Mouse (Mus musculus): ENCODE data around the gene Fam208a.

The Fam208a gene

GRCm38 (mm10) chr14:27420816-27421215, 7.8 kb upstream of the Fam208a start:
- no peak for DNase-seq (ENCODE audit: low read depth)

GRCm38 (mm10) chr14:27422301-27422700, 6.3 kb upstream of the Fam208a start:
- no peak for DNase-seq (ENCODE audit: low read depth)

- peak; percentile 89 for DNase-seq (ENCODE audit: low read depth)
These were observed 508 bp downstream of the Fam208a start for GRCm38 (mm10) chr14:27428973-27429711.

GRCm38 (mm10) chr14:27430280-27430679, 1.6 kb downstream of the Fam208a start:
- DNase-seq (ENCODE audit: low read depth): no peak

GRCm38 (mm10) chr14:27432064-27432463, 3.4 kb downstream of the Fam208a start:
- DNase-seq (ENCODE audit: low read depth): no peak

GRCm38 (mm10) chr14:27436116-27436515, 7.5 kb downstream of the Fam208a start:
- DNase-seq (ENCODE audit: low read depth): no peak

- no peak for DNase-seq (ENCODE audit: low read depth)
These were observed 8.2 kb downstream of the Fam208a start for GRCm38 (mm10) chr14:27436826-27437225.

GRCm38 (mm10) chr14:27440921-27441320, 12.3 kb downstream of the Fam208a start:
- peak; percentile 57 for DNase-seq (ENCODE audit: low read depth)

- DNase-seq (ENCODE audit: low read depth): no peak
These were observed 16.2 kb downstream of the Fam208a start for GRCm38 (mm10) chr14:27444851-27445281.

GRCm38 (mm10) chr14:27446963-27447362, 18.3 kb downstream of the Fam208a start:
- no peak for DNase-seq (ENCODE audit: low read depth)

GRCm38 (mm10) chr14:27491399-27491798, 62.8 kb downstream of the Fam208a start:
- no peak for DNase-seq (ENCODE audit: low read depth)

- DNase-seq (ENCODE audit: low read depth): no peak
These were observed 64.9 kb downstream of the Fam208a start for GRCm38 (mm10) chr14:27493516-27493915.

- DNase-seq (ENCODE audit: low read depth): no peak
These were observed 72.5 kb downstream of the Fam208a start for GRCm38 (mm10) chr14:27501096-27501495.

- peak; percentile 98 for DNase-seq (ENCODE audit: low read depth)
These were observed 79.4 kb downstream of the Fam208a start, which contains the start of gene Ccdc66 for GRCm38 (mm10) chr14:27507894-27508643. Gene Ccdc66 (minus strand): TSS chr14:27508460.

GRCm38 (mm10) chr14:27508644-27509301, 80.1 kb downstream of the Fam208a start:
- no peak for DNase-seq (ENCODE audit: low read depth)

GRCm38 (mm10) chr14:27524541-27524940, 95.9 kb downstream of the Fam208a start:
- no peak for DNase-seq (ENCODE audit: low read depth)
